Mouse (Mus musculus) spleen, adult 2 months (tissue): ENCODE measurements around the gene Plce1. TPM values are rescaled to one million over a fixed set of nuclear protein-coding genes. Genes with fewer than 3 reads are reported as not detected.

Experiments used
- DNase-seq, 2 experiments: peaks; one replicate each; pipeline versions ENCODE4 v3.0.0 to v3.0.0-alpha.2; 2012 to 2021; ENCODE audit warnings: low spot score in 2 of 2, low read depth in 1 of 2
- H3K27ac ChIP-seq: fragments of 200-500 bp; 2 replicates; pipeline ENCODE4 v1.5.1; 2012; ENCODE audit warnings: low read length, inconsistent platforms; ENCODE audit not compliant: insufficient read depth
- H3K27me3 ChIP-seq: fragments of 200-500 bp; 2 replicates; pipeline ENCODE4 v1.6.1; 2012; ENCODE audit warnings: mild to moderate bottlenecking, moderate library complexity, low read length, inconsistent platforms; ENCODE audit not compliant: control insufficient read depth, insufficient read depth
- H3K36me3 ChIP-seq: fragments of 200-500 bp; 2 replicates; pipeline ENCODE4 v1.6.1; 2012; ENCODE audit warnings: mild to moderate bottlenecking, low read length, inconsistent platforms; ENCODE audit not compliant: control insufficient read depth, insufficient read depth
- H3K4me1 ChIP-seq: fragments of 200-500 bp; 2 replicates; pipeline ENCODE4 v1.6.1; 2011; ENCODE audit warnings: inconsistent platforms; ENCODE audit not compliant: control insufficient read depth, insufficient read depth, insufficient read length
- H3K4me3 ChIP-seq: fragments of 200-500 bp; 2 replicates; pipeline ENCODE4 v1.5.1; 2011; ENCODE audit warnings: mild to moderate bottlenecking, inconsistent platforms; ENCODE audit not compliant: insufficient read depth, insufficient read length; ENCODE audit errors: extremely low read depth
- CTCF ChIP-seq: fragments of 200-500 bp; IDR thresholded peaks from 2 replicates; pipeline ENCODE4 v1.5.1; 2011; ENCODE audit warnings: mild to moderate bottlenecking, inconsistent platforms; ENCODE audit not compliant: insufficient read depth, insufficient read length, insufficient replicate concordance; ENCODE audit errors: extremely low read depth
- POLR2A ChIP-seq: fragments of 200-500 bp; IDR thresholded peaks from 2 replicates; pipeline ENCODE4 v1.6.1; 2011; ENCODE audit warnings: low read depth, low read length, inconsistent platforms
- WGBS: fragments of 180-500 bp; shearing (Covaris S2); methylation state at CpG from one replicate; pipeline ENCODE4 v1.1.7; 2018; 5-methylcytosine and 5-hydroxymethylcytosine counted together
- polyA plus RNA-seq: library from polyadenylated mRNA; depleted of rRNA; stranded (reverse); fragments of >200 nt; gene quantifications from 2 replicates; pipeline ENCODE4 v1.2.3, GENCODE M21; 2012

Plce1 gene
- polyA plus RNA-seq, 1 experiment: 1.7 TPM

GRCm38 (mm10) chr19:38644871-38645595 is 164.1 kb downstream of the Plce1 start:
- no peaks in the 10 kb centered on the region for H3K36me3 ChIP-seq
- no peaks in the 10 kb centered on the region for H3K4me1 ChIP-seq
- TF ChIP-seq POLR2A: no peak
- TF ChIP-seq CTCF: no peak
- 82% methylated on average over 6 of the region's 6 CpGs for WGBS
- no peak overlapping the region for H3K4me3 ChIP-seq
- no peak for DNase-seq
- H3K27me3 ChIP-seq: no peaks in the 10 kb centered on the region
- H3K27ac ChIP-seq: no peak overlapping the region

- Histone ChIP-seq H3K27me3 (no peaks in the 10 kb centered on the region), H3K4me3 (no peak overlapping the region), H3K36me3 (no peaks in the 10 kb centered on the region), H3K27ac (no peak overlapping the region), H3K4me1 (no peaks in the 10 kb centered on the region)
- WGBS: 78% methylated on average over 13 of the region's 13 CpGs
- no peak for DNase-seq
- TF ChIP-seq POLR2A (no peak), CTCF (no peak)
Measured at GRCm38 (mm10) chr19:38657980-38658379, 177.1 kb downstream of the Plce1 start.

DNA sequence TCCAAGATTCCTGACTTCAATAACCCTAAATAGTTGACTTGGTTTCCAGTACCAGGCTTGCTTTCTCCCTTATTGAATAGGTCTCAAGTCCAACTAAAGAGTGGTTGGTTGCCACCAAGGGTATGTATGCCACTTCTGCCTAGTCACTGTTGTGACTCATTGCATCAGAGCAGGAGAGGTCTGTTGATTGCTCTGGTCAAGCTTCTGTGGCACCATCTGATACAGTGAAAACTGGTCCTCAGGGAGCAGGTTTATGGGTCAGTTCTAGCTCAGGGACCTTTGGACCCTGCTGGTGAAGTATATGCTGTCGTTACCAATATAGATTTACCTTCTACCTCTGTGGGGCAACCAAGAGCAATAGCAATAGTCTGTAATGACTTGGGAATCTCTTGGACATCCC is 184.5 kb downstream of the Plce1 start:
- Histone ChIP-seq H3K4me3 (no peak overlapping the region), H3K27ac (no peak overlapping the region), H3K27me3 (no peaks in the 10 kb centered on the region), H3K4me1 (no peaks in the 10 kb centered on the region), H3K36me3 (no peaks in the 10 kb centered on the region)
- WGBS: 79% methylated on average over 1 of the region's 1 CpGs
- DNase-seq: no peak
- no peak for TF ChIP-seq CTCF
- no peak for TF ChIP-seq POLR2A

DNA sequence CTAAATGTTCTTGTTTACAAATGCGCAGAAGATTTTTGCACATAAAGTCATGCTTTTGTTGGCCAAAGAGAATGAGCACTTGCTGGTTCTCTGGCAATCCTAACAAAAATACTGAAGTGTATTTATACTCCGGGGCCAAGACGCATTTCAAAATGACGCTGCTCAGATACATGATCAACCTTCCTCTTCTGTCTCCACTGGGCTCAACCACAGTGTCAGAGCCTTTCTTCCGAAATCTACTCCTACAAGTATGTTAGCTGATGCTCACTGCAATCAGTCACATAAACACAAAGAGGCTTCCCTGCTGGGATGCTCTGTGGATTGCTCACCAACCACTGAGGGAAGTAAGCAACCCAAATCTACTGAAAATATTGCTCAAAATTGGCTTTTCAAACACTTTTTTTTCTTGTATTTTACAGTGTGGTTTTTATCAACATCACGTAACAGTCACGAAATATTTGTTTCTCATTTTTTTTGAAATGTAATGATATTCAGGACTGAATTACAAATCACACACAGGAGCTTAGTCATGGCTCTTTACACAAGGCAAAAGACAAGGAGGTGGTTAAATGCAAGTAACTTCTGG is 191.2 kb downstream of the Plce1 start:
- Histone ChIP-seq H3K27ac (no peak overlapping the region), H3K4me1 (no peaks in the 10 kb centered on the region), H3K27me3 (no peaks in the 10 kb centered on the region), H3K36me3 (no peaks in the 10 kb centered on the region), H3K4me3 (no peak overlapping the region)
- 86% methylated on average over 7 of the region's 7 CpGs for WGBS
- TF ChIP-seq POLR2A (no peak), CTCF (no peak)
- no peak for DNase-seq

GRCm38 (mm10) chr19:38673936-38674335 is 193.0 kb downstream of the Plce1 start:
- no peak for DNase-seq
- Histone ChIP-seq H3K27me3 (no peaks in the 10 kb centered on the region), H3K4me1 (no peaks in the 10 kb centered on the region), H3K27ac (no peak overlapping the region), H3K4me3 (no peak overlapping the region), H3K36me3 (no peaks in the 10 kb centered on the region)
- 80% methylated on average over 2 of the region's 2 CpGs for WGBS
- TF ChIP-seq POLR2A (no peak), CTCF (no peak)

DNA sequence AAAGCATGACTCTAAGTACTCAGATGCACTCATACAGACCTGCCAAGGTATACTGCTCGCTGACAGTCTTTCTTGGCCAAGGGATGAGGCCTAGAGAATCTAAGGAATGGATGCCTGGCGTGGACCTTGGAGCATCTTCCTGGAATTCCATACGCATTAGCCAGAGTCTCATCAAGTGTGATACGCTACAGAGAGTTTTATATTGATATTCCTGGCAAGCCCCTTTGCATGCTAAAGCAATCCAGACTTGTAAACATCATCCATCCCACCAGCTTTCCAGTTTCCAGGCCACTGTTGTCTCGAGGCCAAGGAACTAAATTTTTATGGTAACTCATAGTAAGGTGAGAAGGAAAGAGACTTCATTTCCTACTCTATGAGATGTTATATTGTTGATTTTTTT is 197.7 kb downstream of the Plce1 start:
- no peaks in the 10 kb centered on the region for H3K4me1 ChIP-seq
- no peak for DNase-seq
- no peaks in the 10 kb centered on the region for H3K27me3 ChIP-seq
- H3K4me3 ChIP-seq: no peak overlapping the region
- TF ChIP-seq CTCF (no peak), POLR2A (no peak)
- 85% methylated on average over 5 of the region's 5 CpGs for WGBS
- no peaks in the 10 kb centered on the region for H3K36me3 ChIP-seq
- no peak overlapping the region for H3K27ac ChIP-seq

DNA sequence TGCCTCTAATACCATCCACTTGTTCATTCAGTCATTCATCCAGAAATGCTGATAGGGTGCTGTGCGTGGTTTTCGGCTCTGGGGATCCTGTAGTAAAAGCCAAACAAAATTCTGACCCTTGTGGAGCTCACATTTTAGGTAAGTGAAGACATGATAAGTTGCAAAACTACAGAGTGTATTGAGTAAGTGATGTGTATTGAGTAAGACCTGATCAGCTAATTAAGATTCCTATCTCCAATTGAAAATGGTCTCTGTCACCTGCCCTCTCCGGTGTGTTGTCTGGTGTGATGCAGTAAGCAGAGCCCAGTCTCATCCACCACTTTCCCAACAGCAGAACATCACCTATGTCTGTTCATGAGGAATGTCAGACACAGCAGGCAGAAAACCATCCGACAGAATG is 198.6 kb downstream of the Plce1 start:
- no peak for DNase-seq
- Histone ChIP-seq H3K4me3 (no peak overlapping the region), H3K27ac (no peak overlapping the region), H3K4me1 (no peaks in the 10 kb centered on the region), H3K27me3 (no peaks in the 10 kb centered on the region), H3K36me3 (no peaks in the 10 kb centered on the region)
- TF ChIP-seq POLR2A (no peak), CTCF (no peak)
- 91% methylated on average over 4 of the region's 4 CpGs for WGBS
